Mouse (Mus musculus) layer of hippocampus, adult 2 months (tissue): Measurements from ENCODE around the gene Cpt1b. TPM values are rescaled to one million over a fixed set of nuclear protein-coding genes. Genes with fewer than 3 reads are reported as not detected.

Source experiments
- DNase-seq, 2 experiments: peaks; one replicate each; pipeline ENCODE4 v3.0.0; 2022; ENCODE audit warnings: low spot score in 2 of 2
- H3K27ac ChIP-seq: fragments of 200-600 bp; 2 replicates; pipeline ENCODE4 v1.8.1; 2022
- H3K4me3 ChIP-seq: fragments of 200-600 bp; 2 replicates; pipeline ENCODE4 v1.8.1; 2022; ENCODE audit warnings: mild to moderate bottlenecking
- CTCF ChIP-seq: fragments of 200-600 bp; conservative IDR thresholded peaks from 2 replicates; pipeline ENCODE4 v1.8.1; 2022; ENCODE audit warnings: antibody characterized with exemption, mild to moderate bottlenecking, moderate library complexity
- total RNA-seq, 2 experiments: library from RNA; stranded (reverse); gene quantifications; 2 replicates each; pipeline ENCODE4 v1.2.3; 2021

Gene Cpt1b
- total RNA-seq, 2 experiments from 2014 or later: 1.3 to 3.1 TPM

GRCm38 (mm10) chr15:89398146-89398545 lies 27.5 kb downstream of the Cpt1b start:
- no peak for DNase-seq
- Histone ChIP-seq H3K4me3 (no peak overlapping the region), H3K27ac (no peak overlapping the region)
- TF ChIP-seq CTCF: no peak

- TF ChIP-seq CTCF: no peak
- DNase-seq: no peak
- Histone ChIP-seq H3K27ac (no peak overlapping the region), H3K4me3 (no peak overlapping the region)
These were observed 28.8 kb downstream of the Cpt1b start for GRCm38 (mm10) chr15:89396883-89397282.

- Histone ChIP-seq H3K27ac (no peak overlapping the region), H3K4me3 (no peak overlapping the region)
- TF ChIP-seq CTCF: no peak
- no peak for DNase-seq
These were observed 35.6 kb downstream of the Cpt1b start for GRCm38 (mm10) chr15:89390081-89390480.

- Histone ChIP-seq H3K27ac (no peak overlapping the region), H3K4me3 (no peak overlapping the region)
- no peak for DNase-seq
- no peak for TF ChIP-seq CTCF
These were observed 38.5 kb downstream of the Cpt1b start for GRCm38 (mm10) chr15:89387127-89387526.

GRCm38 (mm10) chr15:89384617-89385016 lies 41.0 kb downstream of the Cpt1b start, which contains the start of gene Klhdc7b:
TSS of gene Klhdc7b (plus strand) at chr15:89384917.
- no peak for TF ChIP-seq CTCF
- no peak for DNase-seq

GRCm38 (mm10) chr15:89379429-89379828 lies 46.2 kb downstream of the Cpt1b start:
- no peak for TF ChIP-seq CTCF
- H3K27ac ChIP-seq: peak overlapping the region; percentile 77
- no peak for DNase-seq
- H3K4me3 ChIP-seq: peak overlapping the region; percentile 59

More at GRCm38 (mm10) chr15:89384617-89385016, 41.0 kb downstream of the Cpt1b start, which contains the start of gene Klhdc7b:
- no peak within 1 kb of the TSS for H3K4me3 ChIP-seq
- H3K27ac ChIP-seq: no peak within 1 kb of the TSS

GRCm38 (mm10) chr15:89378831-89379401 lies 46.7 kb downstream of the Cpt1b start, which contains the start of gene Odf3b:
TSS of gene Odf3b (minus strand) at chr15:89379282.
- no peak for TF ChIP-seq CTCF
- DNase-seq: no peak
- Histone ChIP-seq H3K27ac (peak within 1 kb of the TSS; percentile 77), H3K4me3 (peak within 1 kb of the TSS; percentile 59)

GRCm38 (mm10) chr15:89377938-89378828 lies 47.5 kb downstream of the Cpt1b start:
- peak overlapping the region; percentile 59 for H3K4me3 ChIP-seq
- no peak for DNase-seq
- TF ChIP-seq CTCF: no peak
- H3K27ac ChIP-seq: peak overlapping the region; percentile 77

- no peak for TF ChIP-seq CTCF
- no peak for DNase-seq
- Histone ChIP-seq H3K4me3 (no peak overlapping the region), H3K27ac (no peak overlapping the region)
These were observed 48.3 kb downstream of the Cpt1b start for GRCm38 (mm10) chr15:89377362-89377761.

- Histone ChIP-seq H3K4me3 (no peak within 1 kb of the TSS), H3K27ac (no peak within 1 kb of the TSS)
- TF ChIP-seq CTCF: no peak
- no peak for DNase-seq
These were observed 48.7 kb downstream of the Cpt1b start, which contains the start of gene Tymp for GRCm38 (mm10) chr15:89376957-89377356. TSS of gene Tymp (minus strand) at chr15:89377039.

- H3K27ac ChIP-seq: no peak overlapping the region
- DNase-seq: no peak
- TF ChIP-seq CTCF: no peak
- no peak overlapping the region for H3K4me3 ChIP-seq
These were observed 49.6 kb downstream of the Cpt1b start for GRCm38 (mm10) chr15:89376040-89376439.

GRCm38 (mm10) chr15:89374801-89375534 lies 50.7 kb downstream of the Cpt1b start:
- no peak for DNase-seq
- H3K4me3 ChIP-seq: no peak overlapping the region
- TF ChIP-seq CTCF: no peak
- H3K27ac ChIP-seq: 0 out of 2 replicates have a peak overlapping the region, but pooled peaks have one; percentile 99

GRCm38 (mm10) chr15:89374340-89374739 lies 51.3 kb downstream of the Cpt1b start:
- no peak for DNase-seq
- Histone ChIP-seq H3K27ac (peak overlapping the region; percentile 99), H3K4me3 (peak overlapping the region; percentile 71)
- no peak for TF ChIP-seq CTCF
